In the genomic region with DNA sequence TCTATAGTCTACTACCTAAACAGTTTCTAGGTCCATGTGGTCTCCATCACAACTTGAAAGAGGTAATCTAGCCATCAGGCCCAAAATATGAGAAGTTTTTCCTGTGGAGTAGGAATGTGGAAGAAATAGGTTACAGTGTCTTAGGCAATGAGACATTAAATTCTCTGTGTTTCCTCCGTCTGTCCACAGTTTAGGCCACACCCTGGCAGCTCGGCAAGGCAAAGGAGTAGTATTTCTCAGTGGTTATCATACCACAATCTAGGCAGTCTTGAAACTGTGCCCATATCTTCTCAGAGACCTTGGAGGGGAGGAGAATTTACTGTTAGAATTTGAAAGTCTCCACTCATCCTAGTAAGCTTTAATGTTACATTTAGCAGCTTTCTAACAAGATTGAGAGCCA, we compare ENCODE assay signal across 29 mouse cellular contexts.
"Had no signal": no experiment of that assay in that cellular context is flagged by ENCODE, and none has a peak within 500 bp of the region (broad histone marks: within the 10 kb centered on the region; RNA-seq: fewer than 3 reads in every experiment).

No protein-coding gene starts in this region.

- ATAC-seq: hindbrain, embryonic 16.5 days; inflammation-experienced regulatory T-cells, adult 6 months; intestine, embryonic 15.5 days; liver, embryonic 12.5 days had no signal

- H3K4me3 ChIP-seq: heart, adult 2 months; heart, embryonic 13.5 days; heart, embryonic 15.5 days; hindbrain, embryonic 10.5 days; hindbrain, embryonic 12.5 days; intestine, embryonic 15.5 days; kidney, embryonic 15.5 days; limb, embryonic 13.5 days; limb, embryonic 15.5 days; liver, embryonic 12.5 days had no signal

- H3K27ac ChIP-seq: heart, adult 2 months; heart, embryonic 13.5 days; heart, embryonic 15.5 days; hindbrain, embryonic 10.5 days; hindbrain, embryonic 12.5 days; hindbrain, embryonic 14.5 days; intestine, embryonic 15.5 days; kidney, embryonic 15.5 days; kidney, postnatal 0 days; limb, embryonic 13.5 days; limb, embryonic 15.5 days; liver, embryonic 12.5 days; liver, embryonic 14.5 days had no signal

- H3K9me3 ChIP-seq: heart, embryonic 13.5 days; heart, embryonic 15.5 days; hindbrain, embryonic 10.5 days; hindbrain, embryonic 12.5 days; intestine, embryonic 15.5 days; kidney, embryonic 15.5 days; limb, embryonic 13.5 days; limb, embryonic 15.5 days; liver, embryonic 12.5 days had no signal

- H3K4me2 ChIP-seq: heart, embryonic 11.5 days; heart, embryonic 13.5 days; heart, embryonic 15.5 days; hindbrain, embryonic 12.5 days; hindbrain, embryonic 14.5 days; intestine, embryonic 15.5 days; kidney, embryonic 15.5 days; limb, embryonic 13.5 days; limb, embryonic 15.5 days; liver, embryonic 12.5 days had no signal

- H3K36me3 ChIP-seq: heart, embryonic 13.5 days; heart, embryonic 15.5 days; hindbrain, embryonic 10.5 days; hindbrain, embryonic 12.5 days; intestine, embryonic 15.5 days; kidney, embryonic 15.5 days; limb, embryonic 13.5 days; limb, embryonic 15.5 days; liver, embryonic 12.5 days had no signal

- H3K4me1 ChIP-seq: hindbrain, embryonic 10.5 days; hindbrain, embryonic 12.5 days; intestine, embryonic 15.5 days; limb, embryonic 13.5 days; limb, embryonic 15.5 days; liver, embryonic 12.5 days had no signal

- DNase-seq: gastrocnemius, postnatal 14 days; gastrocnemius, postnatal 36 days; heart, adult 11 months; heart, adult 2 months; heart, postnatal 14 days; heart, postnatal 4 days; kidney, adult 11 months; kidney, adult 2 months; kidney, adult 9 months; kidney, postnatal 14 days; kidney, postnatal 36 days; layer of hippocampus, adult 9-11 months; layer of hippocampus, postnatal 36 days; left cerebral cortex, postnatal 4 days had no signal

- H3K9ac ChIP-seq: heart, embryonic 13.5 days; heart, embryonic 15.5 days; hindbrain, embryonic 12.5 days; hindbrain, embryonic 14.5 days; intestine, embryonic 15.5 days; kidney, embryonic 15.5 days; limb, embryonic 13.5 days; limb, embryonic 15.5 days; liver, embryonic 12.5 days; liver, embryonic 14.5 days had no signal

- H3K27me3 ChIP-seq: heart, embryonic 13.5 days; heart, embryonic 15.5 days; hindbrain, embryonic 12.5 days; intestine, embryonic 15.5 days; kidney, embryonic 15.5 days; limb, embryonic 13.5 days; limb, embryonic 15.5 days; liver, embryonic 12.5 days had no signal
